Mouse (Mus musculus) embryo, embryonic 10.5 days (tissue): ENCODE data around the gene Gm14434.
"Not testable (repeated sequence)": the region's sequence is repeated elsewhere in the genome, so short reads cannot be mapped to it uniquely, and the experiment has no call there.

Experiments
- DNase-seq: peaks from one replicate; pipeline ENCODE4 v3.0.0-alpha.2; 2015; ENCODE audit warnings: low spot score

Gm14434 gene

GRCm38 (mm10) chr2:176486683-176487082, at the start of gene Gm14434:
Gene Gm14434 (minus strand): TSS chr2:176486783.
- not testable (repeated sequence) for DNase-seq

DNA sequence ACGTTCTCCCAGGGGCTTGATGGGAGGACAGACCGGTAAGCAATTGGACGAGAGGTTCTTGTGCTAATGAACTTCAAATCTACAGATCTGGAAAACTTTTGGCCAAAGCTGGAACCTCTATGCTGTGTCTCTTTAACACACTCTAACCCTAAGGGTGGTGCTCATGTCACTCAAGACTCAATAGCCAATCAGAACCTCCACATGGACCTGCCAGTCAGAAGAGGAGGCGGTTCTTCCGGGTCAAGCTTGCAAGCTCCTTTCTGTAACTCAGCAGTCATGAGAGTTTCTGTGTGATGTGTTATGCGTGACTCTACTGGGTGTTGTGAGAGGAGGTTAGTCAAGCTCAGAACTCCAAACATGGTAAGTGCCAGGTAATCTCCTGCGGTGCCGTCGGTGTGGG, 34.2 kb upstream of the Gm14434 start, which contains the start of gene Zfp967:
Zfp967 (plus strand) TSS at position 301 of the 400 bp plus-strand sequence.
- not testable (repeated sequence) for DNase-seq

- DNase-seq = not testable (repeated sequence)
Measured at GRCm38 (mm10) chr2:176423294-176423693, 63.3 kb downstream of the Gm14434 start, which contains the start of gene Gm14435. Gene Gm14435 (plus strand): TSS chr2:176423594.
